Mouse (Mus musculus) liver, embryonic 14.5 days (tissue): ENCODE measurements around the gene Ccdc77.

ENCODE experiments used
- CTCF ChIP-seq: IDR thresholded peaks from 2 replicates; pipeline ENCODE4 v1.5.1; 2016; ENCODE audit warnings: antibody characterized with exemption, low read depth, control low read depth
- EP300 ChIP-seq: IDR thresholded peaks from 2 replicates; pipeline ENCODE4 v1.6.1; 2016; ENCODE audit warnings: antibody characterized with exemption, low read depth

DNA sequence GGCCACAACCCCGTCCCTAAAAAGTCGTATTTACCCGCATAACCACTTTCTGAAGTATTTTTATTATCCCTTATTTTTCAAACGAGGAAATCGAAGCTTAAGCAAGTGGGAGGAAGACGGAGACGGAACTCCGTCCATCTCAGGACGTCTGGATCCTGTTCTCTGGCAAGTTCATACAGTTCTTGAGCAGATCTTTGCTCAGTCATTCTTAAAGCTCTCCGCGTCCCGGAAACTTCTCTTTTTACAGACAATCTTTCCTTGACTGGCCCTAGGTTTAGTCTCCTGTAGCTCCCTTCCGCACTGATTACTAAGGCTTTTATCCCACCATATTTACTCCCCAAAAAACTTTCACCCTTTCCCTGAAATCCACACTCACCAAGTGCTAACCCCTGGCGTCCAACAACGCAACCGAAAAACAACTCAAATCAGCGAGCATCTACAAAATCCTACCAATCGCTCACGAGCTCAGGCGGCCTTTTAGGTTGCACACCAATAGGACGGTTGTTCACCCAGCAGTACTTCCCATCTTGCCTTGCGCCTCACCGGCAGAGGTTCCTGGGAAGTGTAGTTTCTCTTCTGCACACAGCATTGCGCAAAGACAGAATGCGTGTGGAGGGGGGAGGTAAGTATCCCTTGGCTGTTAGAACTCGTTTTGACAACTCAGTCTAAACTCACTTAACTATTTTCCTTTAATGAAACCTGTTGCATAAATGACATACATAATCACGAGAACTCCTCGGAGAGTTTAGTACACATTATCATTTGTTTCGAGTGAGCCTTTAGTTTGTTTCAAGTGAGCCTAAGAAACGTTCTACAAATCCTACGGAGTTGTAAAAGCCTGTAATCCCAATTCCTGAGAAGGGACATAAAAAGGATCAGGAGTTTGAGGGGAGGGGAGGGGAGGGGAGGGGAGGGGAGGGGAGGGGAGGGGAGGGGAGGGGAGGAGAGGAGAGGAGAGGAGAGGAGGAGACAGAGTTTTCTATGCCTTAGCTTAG lies 6.9 kb downstream of the Ccdc77 start:
- TF ChIP-seq EP300: peak; percentile 38; the same call in 1 of the 2 replicates
- peak; percentile 57 for TF ChIP-seq CTCF
